Comparison of ENCODE assay signal across 10 mouse cellular contexts in the genomic region with DNA sequence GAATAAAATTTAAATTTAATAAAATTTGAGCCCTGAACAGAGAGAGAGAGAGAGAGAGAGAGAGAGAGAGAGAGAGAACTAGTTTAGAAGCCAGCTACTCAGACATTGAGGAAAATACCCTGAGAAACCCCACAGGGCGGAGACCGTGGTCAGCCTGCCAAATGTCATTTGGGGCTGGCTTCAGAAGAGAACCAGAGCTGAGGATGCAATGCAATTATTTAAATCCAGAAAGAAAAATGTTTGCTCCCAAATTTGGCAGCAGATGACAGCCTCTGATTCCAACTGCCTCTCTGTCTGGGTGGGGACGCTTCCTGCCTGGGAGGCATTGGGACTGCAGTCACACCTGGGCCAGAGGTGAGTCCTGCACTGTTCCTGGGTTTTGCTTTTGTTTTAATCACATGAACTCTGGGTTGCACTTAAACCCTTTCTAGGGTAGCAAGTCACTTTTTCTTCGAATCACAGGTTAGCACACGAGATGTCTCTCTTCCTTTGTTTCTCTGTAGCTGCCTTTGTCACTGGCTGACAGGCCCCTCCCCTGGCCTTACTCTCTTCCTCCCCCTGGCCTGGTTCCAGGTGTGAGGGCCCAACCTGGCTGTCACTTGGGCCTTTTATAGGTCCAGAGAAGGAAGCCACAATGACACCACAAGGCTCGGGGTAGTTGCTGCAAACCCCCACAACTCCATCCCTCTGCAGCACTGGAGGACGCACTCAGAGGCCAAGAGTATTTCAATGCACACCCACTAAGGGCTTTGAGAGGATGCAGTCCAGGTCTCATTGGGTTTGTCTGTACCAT. TPM values are rescaled to one million over a fixed set of nuclear protein-coding genes. Genes with fewer than 3 reads are reported as not detected.
DNase-seq lines count a peak whose midpoint lies in the region; ATAC-seq lines count a peak whose summit lies in the region.
"Had no signal": no experiment of that assay in that cellular context is flagged by ENCODE, and none has a peak within 500 bp of the region (broad histone marks: within the 10 kb centered on the region; RNA-seq: fewer than 3 reads in every experiment).

No protein-coding gene starts in this region.

- peaks cover 57% of the 10 kb centered on the region for H3K4me1 ChIP-seq in kidney, embryonic 15.5 days
- H3K4me1 ChIP-seq in limb, embryonic 13.5 days: peaks cover 88% of the 10 kb centered on the region

- 70% methylated on average over 7 of the region's 7 CpGs for WGBS in kidney, embryonic 15.5 days
- 48% methylated on average over 7 of the region's 7 CpGs for WGBS in limb, embryonic 13.5 days

- DNase-seq in adrenal gland, adult (ENCODE audit: inconsistent age in 2 of 2, low spot score in 1 of 2): peak; percentile 52 to 65
- no peak for DNase-seq in adrenal gland, adult 8-10 months
- peak; percentile 55 for DNase-seq in kidney, postnatal 10 days
- DNase-seq in cerebellum, postnatal 10 days: peak; percentile 72 to 77
- no peak for DNase-seq in frontal cortex, postnatal 10 days (ENCODE audit: low spot score in 2 of 2)

- no peaks in the 10 kb centered on the region for H3K36me3 ChIP-seq in kidney, embryonic 15.5 days
- H3K36me3 ChIP-seq in limb, embryonic 13.5 days: peaks cover 4% of the 10 kb centered on the region

- H3K4me3 ChIP-seq in kidney, embryonic 15.5 days (replicated peaks): no peak overlapping the region
- H3K4me3 ChIP-seq in limb, embryonic 13.5 days: no peak overlapping the region

- no peak overlapping the region for H3K9ac ChIP-seq in kidney, embryonic 15.5 days
- 0 out of 2 replicates have a peak overlapping the region, but pooled peaks have one; percentile 31 for H3K9ac ChIP-seq in limb, embryonic 13.5 days

- no peak overlapping the region; the same call in 1 of the 2 replicates for H3K27ac ChIP-seq in kidney, embryonic 15.5 days
- H3K27ac ChIP-seq in limb, embryonic 13.5 days: peak overlapping the region; percentile 78

- no peak overlapping the region for H3K4me2 ChIP-seq in kidney, embryonic 15.5 days
- H3K4me2 ChIP-seq in limb, embryonic 13.5 days (replicated peaks): no peak overlapping the region; the same call in none of the 2 replicates

- H3K9me3 ChIP-seq in kidney, embryonic 15.5 days (replicated peaks): no peaks in the 10 kb centered on the region
- no peaks in the 10 kb centered on the region for H3K9me3 ChIP-seq in limb, embryonic 13.5 days

- ATAC-seq in kidney, embryonic 15.5 days (replicated peaks; ENCODE audit: low FRiP score): no peak
- ATAC-seq in limb, embryonic 13.5 days (ENCODE audit: low FRiP score, low read depth): peak; percentile 26; the same call in 1 of the 2 replicates
- ATAC-seq in megakaryocyte progenitor cell, adult 5-6 weeks (replicated peaks; ENCODE audit: poor library complexity): no peak
- ATAC-seq: intestine, postnatal 0 days had no signal

- no peaks in the 10 kb centered on the region for H3K27me3 ChIP-seq in kidney, embryonic 15.5 days
- H3K27me3 ChIP-seq in limb, embryonic 13.5 days: no peaks in the 10 kb centered on the region

RNA-seq across cellular contexts. Expression of gene Zfp423, which starts 33.1 kb away (rescaled TPM):
- 10 to 100 TPM; 18.3 to 47.9 (median 33.8) TPM for total RNA-seq in adrenal gland, adult 8-10 months (2022)
- polyA plus RNA-seq in kidney, embryonic 15.5 days (2015; fragmentation: Nextera tagmentation; extraction: Ambion mirVana): 9.2 and 10.9 TPM in 2 replicates
- polyA plus RNA-seq in limb, embryonic 13.5 days (2015; fragmentation: Nextera tagmentation; extraction: Ambion mirVana): 26.4 and 27.2 TPM in 2 replicates
- not detected in 2 replicates for total RNA-seq in megakaryocyte progenitor cell, adult 5-6 weeks (2015)
- total RNA-seq in megakaryocyte progenitor cell, adult 5-6 weeks (2017): not detected in 2 replicates
- total RNA-seq: megakaryocyte-erythroid progenitor cell, adult 5-6 weeks had no signal

Comparison
In these comparisons a context has a peak if more than half of its experiments do, and no peak if none do; other contexts are left out.
1. DNase-seq: peak in adrenal gland, adult (2 of 2), kidney, postnatal 10 days (single experiment) and cerebellum, postnatal 10 days (2 of 2); none in adrenal gland, adult 8-10 months (single experiment) and frontal cortex, postnatal 10 days (0 of 2).
2. RNA of gene Zfp423, which starts 33.1 kb away (total RNA-seq): 18.3 to 47.9 TPM in adrenal gland, adult 8-10 months; not detected in megakaryocyte progenitor cell, adult 5-6 weeks; every median in the first group is over 10 times any median in the second.